Mouse (Mus musculus): ENCODE results near the gene Sh3rf3.

GRCm38 (mm10) chr10:58829251-58830111 is 16.3 kb downstream of the Sh3rf3 start:
- TF ChIP-seq CTCF (conservative IDR thresholded peaks at IDR 0.05; ENCODE audit: low read length) = no peak
- TF ChIP-seq POU5F1 (IDR thresholded peaks at IDR 0.05; ENCODE audit: borderline replicate concordance, low read length) = no peak

Data from E14TG2a.4 (cell line).